Mouse (Mus musculus) thymus, postnatal 0 days (tissue): ENCODE data around the gene Unc80. TPM values are rescaled to one million over a fixed set of nuclear protein-coding genes. Genes with fewer than 3 reads are reported as not detected.
A peak's percentile ranks its signal among the peaks of the same experiment; 100 is the strongest.

Experiments
- DNase-seq: peaks from one replicate; pipeline ENCODE4 v3.0.0-alpha.2; 2015; ENCODE audit warnings: low spot score
- polyA plus RNA-seq: library from polyadenylated mRNA; unstranded; fragments of >200 nt; fragmentation: Nextera tagmentation; extraction: Ambion mirVana; gene quantifications from 2 replicates; pipeline ENCODE4 v1.2.1, GENCODE M21; 2015

Gene Unc80
- 0.09 and 0.12 TPM in 2 replicates for polyA plus RNA-seq

DNA sequence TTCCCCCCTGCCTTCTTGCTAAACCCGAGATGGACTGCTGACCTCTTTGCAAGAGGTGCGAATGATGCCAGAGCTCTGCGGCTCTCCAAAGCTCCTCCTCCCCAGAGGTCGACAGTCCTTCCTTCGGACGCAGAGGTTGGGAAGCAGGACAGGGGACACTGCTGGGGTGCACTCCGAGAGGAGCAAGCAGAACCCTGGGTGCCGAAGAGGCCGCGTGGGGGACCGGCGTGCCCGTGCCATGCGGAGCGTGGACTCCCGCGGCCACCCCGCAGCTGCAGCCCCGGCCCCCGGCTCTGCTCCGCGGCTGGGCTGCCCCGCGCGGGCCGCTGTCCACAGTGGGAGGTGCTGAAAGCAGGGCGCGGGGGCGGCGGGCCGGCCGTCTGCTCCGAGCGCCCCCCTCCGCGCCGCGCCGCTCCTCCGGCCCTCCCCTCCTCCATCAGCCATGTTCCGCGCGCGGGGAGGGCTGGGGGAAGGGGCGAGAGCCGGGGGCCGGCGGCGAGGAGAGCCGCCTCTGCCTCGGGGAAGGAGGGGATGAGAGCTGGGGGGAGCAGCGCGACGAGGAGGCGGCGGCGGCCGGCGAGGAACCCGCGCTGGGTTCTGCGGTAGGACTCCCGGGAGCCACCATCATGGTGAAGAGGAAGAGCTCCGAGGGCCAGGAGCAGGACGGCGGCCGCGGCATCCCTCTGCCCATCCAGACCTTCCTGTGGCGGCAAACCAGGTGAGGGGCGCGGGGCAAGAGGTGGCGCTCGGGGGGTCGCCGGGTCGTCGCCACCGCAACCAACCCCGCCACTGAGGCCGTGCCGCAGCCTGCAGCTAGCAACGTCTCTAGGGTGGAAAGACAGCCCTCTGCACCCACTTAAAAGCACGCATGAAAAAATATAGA, at the start of gene Unc80:
Unc80 (plus strand) TSS at position 547 of the 883 bp plus-strand sequence.
- DNase-seq = no peak

DNA sequence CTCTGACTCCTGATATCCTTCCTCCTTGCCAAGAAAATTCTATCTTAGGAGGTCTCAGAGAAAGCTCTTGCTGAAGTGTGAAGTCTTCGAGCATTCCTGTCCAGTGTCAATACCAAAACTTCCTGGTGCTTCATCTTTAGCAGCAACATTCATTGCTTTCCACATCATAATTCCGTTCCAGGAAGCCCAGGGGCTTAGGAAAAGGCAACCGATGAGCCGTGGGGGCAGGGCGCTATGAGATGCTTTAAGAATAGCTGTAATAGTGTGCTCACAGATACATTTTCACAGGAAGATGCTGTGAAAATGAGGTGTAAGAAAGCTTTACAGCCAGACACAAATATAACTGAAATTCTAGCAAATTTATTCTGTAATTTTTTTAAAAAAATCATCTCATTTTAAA, 42.1 kb upstream of the Unc80 start:
- DNase-seq = no peak

DNA sequence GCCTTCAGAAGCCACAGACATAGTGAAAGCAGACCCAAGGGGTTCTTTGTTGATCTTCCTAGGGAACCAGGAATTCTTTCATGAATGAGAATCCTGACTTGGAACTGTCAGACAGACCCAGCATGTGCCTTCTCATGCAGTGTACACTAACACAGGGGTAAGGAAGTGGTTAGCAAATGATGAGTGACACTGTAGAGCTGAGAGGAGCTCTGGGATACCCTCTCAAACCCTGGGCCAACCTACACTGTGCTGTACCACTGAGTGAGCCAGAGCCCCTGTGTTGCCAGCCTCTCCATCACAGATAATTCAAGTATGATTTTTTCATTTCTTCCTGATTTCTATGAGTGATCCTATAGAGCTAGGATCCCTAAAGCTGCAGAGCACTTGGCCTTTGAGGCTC, 37.2 kb upstream of the Unc80 start:
- no peak for DNase-seq

DNA sequence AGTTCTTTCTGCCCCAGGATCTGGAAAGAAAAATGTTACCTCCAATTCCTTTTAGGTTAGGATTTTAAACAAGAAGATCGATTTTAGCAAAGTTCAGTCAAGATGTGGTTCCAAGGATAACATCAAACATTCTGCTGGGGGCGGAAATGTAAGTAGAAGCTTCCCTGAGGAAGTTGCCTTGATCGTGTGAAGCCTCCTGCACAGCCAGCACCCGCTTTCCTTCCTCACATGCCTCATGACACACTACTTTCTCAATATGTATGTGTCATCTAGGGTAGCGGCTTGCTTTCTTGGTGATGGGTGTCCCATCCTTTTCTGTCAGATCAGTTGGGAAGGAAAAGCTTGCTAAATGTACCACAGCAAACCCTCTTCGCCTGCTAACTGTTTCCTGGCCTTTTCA, 36.7 kb upstream of the Unc80 start:
- no peak for DNase-seq

DNA sequence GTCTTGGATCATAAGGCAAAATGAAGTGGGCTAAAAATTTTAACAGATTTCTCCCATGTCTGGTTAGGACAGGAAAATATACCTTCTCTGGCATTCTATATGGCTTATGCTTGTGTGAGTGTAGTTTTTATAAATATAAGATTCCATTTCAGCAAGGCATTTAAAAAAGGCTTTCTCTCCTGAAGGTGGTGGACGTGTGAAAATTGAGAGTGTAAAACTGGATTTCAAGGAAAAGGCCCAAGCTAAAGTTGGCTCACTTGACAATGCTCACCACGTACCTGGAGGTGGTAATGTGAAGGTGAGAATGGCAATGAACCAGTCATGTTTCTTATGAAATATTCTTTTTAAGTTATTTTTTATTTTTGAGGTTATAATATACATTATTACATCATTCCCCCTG, 30.1 kb upstream of the Unc80 start:
- DNase-seq = no peak

DNA sequence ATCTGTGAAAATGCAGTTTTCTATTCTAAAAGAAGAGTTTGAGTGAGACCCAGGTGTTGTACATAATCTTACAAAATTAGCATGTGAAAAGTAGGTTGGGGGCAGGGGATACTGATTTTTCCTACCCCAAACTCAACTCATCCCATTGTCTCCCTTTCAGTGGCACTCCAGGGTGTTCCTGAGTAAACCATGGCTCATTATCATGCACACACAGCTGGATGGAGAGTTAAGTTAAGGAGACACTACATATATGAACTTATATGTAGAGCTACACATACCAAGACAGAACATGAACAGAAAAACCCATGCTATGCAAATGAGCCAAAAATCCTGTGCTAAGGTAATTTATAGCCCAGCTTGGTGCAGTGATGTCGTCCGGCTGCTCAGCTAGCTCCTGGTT, 25.2 kb upstream of the Unc80 start:
- DNase-seq = no peak

- DNase-seq = no peak
Measured at GRCm38 (mm10) chr1:66449471-66449870, 18.7 kb upstream of the Unc80 start.

- no peak for DNase-seq
Measured at GRCm38 (mm10) chr1:66456580-66456979, 11.6 kb upstream of the Unc80 start.

GRCm38 (mm10) chr1:66457747-66458146, 10.4 kb upstream of the Unc80 start:
- DNase-seq = no peak

- DNase-seq = no peak
Measured at GRCm38 (mm10) chr1:66459394-66459793, 8.8 kb upstream of the Unc80 start.

DNA sequence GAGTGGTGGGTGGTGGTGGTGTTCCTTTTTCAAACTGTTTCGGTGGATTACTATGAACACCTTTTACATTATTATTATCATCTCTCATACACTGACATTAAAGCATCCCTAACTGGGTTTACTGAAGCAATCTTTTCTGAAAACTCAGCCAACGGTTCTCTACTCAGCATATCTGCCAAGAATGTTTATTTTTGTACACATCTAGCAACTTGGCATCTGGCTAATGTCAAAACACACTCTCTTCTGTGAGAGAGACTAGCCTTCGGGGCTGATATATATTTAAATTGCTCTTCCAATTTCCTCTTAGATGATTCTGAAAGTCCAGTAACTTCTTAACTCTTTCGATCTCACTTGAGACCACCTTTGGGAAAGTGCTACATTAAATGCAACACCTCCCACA, 7.3 kb upstream of the Unc80 start:
- no peak for DNase-seq

DNA sequence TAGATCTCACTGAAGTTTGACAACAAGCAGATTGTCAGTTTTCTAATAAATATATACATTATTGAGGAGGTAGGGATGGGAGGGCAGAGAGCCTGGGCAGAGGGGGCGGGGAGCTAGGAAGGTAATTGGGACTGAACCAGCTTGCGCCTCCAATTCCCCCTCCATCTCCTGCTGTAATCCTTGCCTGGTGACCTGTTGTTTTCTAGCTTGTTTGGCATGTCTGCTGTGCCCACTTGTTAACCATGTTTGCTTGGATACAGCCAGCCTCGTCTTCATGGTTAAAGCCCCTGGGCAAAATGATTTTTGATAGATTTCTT, 495 bp downstream of the Unc80 start:
- no peak for DNase-seq

- no peak for DNase-seq
Measured at GRCm38 (mm10) chr1:66482751-66483150, 14.6 kb downstream of the Unc80 start.

DNA sequence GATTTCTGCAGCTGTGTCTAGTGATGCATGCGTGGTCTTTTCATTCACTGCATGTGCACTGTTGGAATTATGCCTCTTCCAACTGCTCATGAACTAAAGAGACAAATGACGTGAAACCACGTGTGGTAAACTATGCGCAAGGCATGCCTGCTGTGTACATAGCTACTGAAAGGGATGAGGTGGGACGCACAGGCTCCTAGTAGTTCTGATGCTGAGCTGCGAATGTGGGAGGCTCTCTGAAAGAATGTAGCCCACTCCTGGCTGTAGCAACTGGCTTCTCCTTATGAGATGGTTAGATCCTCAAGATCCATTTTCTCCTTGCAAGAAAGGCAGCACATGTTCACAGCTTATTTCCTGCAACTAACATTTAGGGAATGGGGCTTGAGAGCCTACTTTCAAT, 24.9 kb downstream of the Unc80 start:
- no peak for DNase-seq

GRCm38 (mm10) chr1:66495310-66496012, 27.3 kb downstream of the Unc80 start:
- DNase-seq = no peak

GRCm38 (mm10) chr1:66550812-66551211, 82.6 kb downstream of the Unc80 start:
- DNase-seq = no peak

DNA sequence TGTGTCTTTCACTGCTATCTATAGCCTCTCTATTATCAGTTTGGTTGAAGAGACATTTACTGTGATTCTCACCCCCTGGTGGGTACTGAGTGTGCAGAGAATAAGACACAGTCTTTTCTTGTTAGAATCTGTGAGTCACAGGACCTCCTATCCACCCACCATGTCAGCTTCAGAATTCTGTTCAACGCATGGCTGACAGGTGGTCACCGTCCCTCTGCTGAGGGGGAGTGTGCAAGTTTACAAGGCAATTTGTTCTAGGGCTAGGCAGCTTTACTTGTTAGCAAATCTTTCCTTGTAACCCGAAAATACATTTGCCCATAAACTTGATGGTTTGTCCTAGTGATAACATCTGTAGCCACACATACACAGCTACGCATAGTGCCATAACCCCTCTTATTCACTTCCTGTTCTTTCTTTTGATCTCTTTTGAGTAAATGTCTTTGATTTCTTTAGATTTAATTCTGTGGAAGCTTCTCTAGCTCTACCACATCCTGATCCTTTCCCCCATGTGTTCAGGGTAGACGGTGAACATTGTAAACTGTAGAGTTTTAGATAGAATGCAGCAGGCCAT, 84.3 kb downstream of the Unc80 start:
- peak; percentile 3 for DNase-seq

DNA sequence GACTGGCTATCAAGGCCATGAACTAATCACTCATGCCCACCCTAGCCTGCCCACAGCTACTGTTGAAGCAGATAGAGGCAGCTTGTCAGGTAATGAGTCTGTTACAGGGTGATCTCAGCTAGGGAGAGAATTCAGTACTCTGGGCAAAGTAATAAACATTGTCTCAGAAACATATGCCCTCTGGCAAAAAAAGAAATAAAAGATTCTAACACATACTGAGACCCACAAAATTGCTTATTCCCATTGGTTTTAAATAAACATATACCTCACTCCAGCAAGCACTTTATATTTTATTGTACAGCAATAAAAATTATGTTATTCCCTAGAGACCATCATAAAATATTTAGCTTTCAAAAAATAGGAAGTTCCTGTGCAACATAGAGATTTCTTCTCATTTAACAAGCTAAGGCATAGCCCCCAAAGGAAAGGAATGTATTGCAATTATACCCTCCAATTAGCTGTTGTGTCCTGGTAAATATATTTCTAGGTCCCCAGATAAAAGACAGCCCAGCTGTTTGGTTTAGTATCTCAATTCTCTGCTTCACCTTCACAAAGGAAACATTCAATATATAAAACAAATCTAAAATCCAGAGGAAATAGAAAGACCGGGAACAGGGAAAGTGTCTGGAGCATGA, 93.6 kb downstream of the Unc80 start:
- no peak for DNase-seq

DNA sequence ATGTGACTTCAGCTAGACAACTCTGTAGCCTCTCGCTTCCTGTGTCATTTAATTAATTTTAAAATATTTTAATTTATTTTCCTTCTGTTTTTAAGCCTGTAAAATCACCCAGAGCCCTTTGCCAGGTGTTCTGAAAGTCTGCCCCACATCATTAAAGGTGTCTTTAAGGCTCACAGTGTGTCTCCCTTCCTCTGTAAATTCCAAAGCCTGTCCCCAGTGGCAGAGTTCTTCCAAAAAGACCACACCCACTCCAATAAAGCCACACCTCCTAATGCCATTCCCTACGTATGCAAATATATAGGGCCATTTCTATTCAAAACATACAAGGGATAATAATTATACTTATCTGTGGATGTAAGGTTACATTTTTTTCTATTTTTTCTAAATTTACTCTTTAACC, 94.2 kb downstream of the Unc80 start:
- no peak for DNase-seq

DNA sequence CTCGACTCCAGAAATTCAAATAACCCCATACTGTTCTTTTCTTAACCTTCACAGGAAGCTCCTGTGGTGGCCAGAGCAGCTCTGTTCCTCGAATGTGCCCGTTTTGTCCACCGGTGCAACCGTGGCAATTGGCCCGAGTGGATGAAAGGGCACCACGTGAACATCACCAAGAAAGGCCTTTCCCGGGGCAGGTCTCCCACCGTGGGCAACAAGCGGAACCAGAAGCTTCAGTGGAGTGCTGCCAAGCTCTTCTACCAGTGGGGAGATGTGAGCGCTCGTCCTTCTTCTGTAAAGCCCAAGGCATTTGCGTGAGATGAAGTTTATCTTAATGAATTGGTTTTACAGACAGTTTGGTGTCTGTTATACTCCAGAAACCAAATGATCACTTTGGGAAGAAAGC, 101.6 kb downstream of the Unc80 start:
- DNase-seq = no peak

DNA sequence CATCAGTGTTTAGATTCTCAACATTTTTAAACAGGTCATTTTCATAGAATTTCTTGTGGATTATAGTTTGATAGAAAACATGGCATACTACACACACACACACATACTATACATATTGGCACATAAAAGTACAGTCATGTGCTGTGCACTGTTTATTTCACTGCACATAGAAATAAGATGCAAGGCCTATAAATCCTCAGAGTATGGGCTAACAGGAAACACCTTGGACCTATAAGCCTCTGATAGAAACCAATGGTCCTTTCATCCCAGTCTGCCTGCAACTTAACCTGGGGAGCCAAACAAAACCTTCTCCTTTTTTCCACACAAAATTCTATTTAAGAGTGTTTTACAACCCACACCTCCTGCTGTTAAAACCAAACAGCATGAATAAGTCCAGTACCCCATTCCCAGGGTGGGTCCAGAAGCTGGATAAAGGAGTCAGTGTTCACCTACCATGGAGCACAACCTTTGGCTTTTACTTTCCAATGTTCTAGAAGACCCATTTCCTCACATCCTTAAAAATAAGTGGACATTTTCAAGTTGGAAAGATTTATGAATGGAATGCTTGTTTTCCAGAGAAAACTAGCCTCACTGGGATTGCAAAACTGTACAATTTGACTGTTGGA, 129.1 kb downstream of the Unc80 start:
- DNase-seq = no peak

GRCm38 (mm10) chr1:66608304-66608703, 140.1 kb downstream of the Unc80 start:
- DNase-seq = no peak
